Mouse (Mus musculus) adrenal gland, postnatal 10 days (tissue): ENCODE data around the gene Miga2. TPM values are rescaled to one million over a fixed set of nuclear protein-coding genes. Genes with fewer than 3 reads are reported as not detected.

Experiments
- DNase-seq: peaks from one replicate; pipeline ENCODE4 v3.0.0; 2021; ENCODE audit warnings: mixed read lengths
- total RNA-seq, 2 experiments: library from RNA; stranded (reverse); gene quantifications; 2 replicates each; pipeline ENCODE4 v1.2.3; 2021

Gene Miga2
- total RNA-seq, 2 experiments from 2014 or later: 97.5 to 111 TPM

GRCm38 (mm10) chr2:30357552-30358510 is 6.2 kb upstream of the Miga2 start:
- no peak for DNase-seq

- peak; percentile 94 for DNase-seq
These were observed 5.2 kb upstream of the Miga2 start, which contains the start of gene Sh3glb2 for GRCm38 (mm10) chr2:30358533-30359531. Gene Sh3glb2 (minus strand): TSS chr2:30359337.

GRCm38 (mm10) chr2:30360626-30361025 is 3.4 kb upstream of the Miga2 start:
- DNase-seq: no peak

- DNase-seq: no peak
These were observed 1.2 kb upstream of the Miga2 start for GRCm38 (mm10) chr2:30362865-30363264.

GRCm38 (mm10) chr2:30365281-30366069 is 1.4 kb downstream of the Miga2 start:
- peak; percentile 57 for DNase-seq

GRCm38 (mm10) chr2:30366203-30366602 is 2.2 kb downstream of the Miga2 start:
- DNase-seq: no peak

GRCm38 (mm10) chr2:30371544-30371943 is 7.5 kb downstream of the Miga2 start:
- no peak for DNase-seq

GRCm38 (mm10) chr2:30372726-30373125 is 8.7 kb downstream of the Miga2 start:
- no peak for DNase-seq

GRCm38 (mm10) chr2:30375893-30376292 is 11.9 kb downstream of the Miga2 start:
- DNase-seq: peak; percentile 61

GRCm38 (mm10) chr2:30377721-30378120 is 13.7 kb downstream of the Miga2 start:
- DNase-seq: no peak

GRCm38 (mm10) chr2:30379307-30379706 is 15.3 kb downstream of the Miga2 start:
- peak; percentile 51 for DNase-seq

- DNase-seq: peak; percentile 51
These were observed 16.7 kb downstream of the Miga2 start for GRCm38 (mm10) chr2:30380564-30381376.

- peak; percentile 63 for DNase-seq
These were observed 17.3 kb downstream of the Miga2 start for GRCm38 (mm10) chr2:30381377-30381725.

- DNase-seq: no peak
These were observed 20.8 kb downstream of the Miga2 start for GRCm38 (mm10) chr2:30384814-30385213.

GRCm38 (mm10) chr2:30385591-30385990 is 21.6 kb downstream of the Miga2 start:
- DNase-seq: no peak

- DNase-seq: no peak
These were observed 22.9 kb downstream of the Miga2 start for GRCm38 (mm10) chr2:30386913-30387312.

GRCm38 (mm10) chr2:30389000-30389399 is 25.0 kb downstream of the Miga2 start:
- DNase-seq: no peak

- DNase-seq: peak; percentile 97
These were observed 28.1 kb downstream of the Miga2 start, which contains the start of gene Dolpp1 for GRCm38 (mm10) chr2:30392114-30392576. Gene Dolpp1 (plus strand): TSS chr2:30392254.

- DNase-seq: peak; percentile 84
These were observed 28.7 kb downstream of the Miga2 start for GRCm38 (mm10) chr2:30392577-30393369.

GRCm38 (mm10) chr2:30393370-30393656 is 29.3 kb downstream of the Miga2 start:
- DNase-seq: no peak
